In genomic region chr10:78457495-78458347, GRCm38 (mm10) we compare ENCODE assay signal across 8 mouse cellular contexts. TPM values are rescaled to one million over a fixed set of nuclear protein-coding genes. Genes with fewer than 3 reads are reported as not detected.
DNase-seq lines count a peak whose midpoint lies in the region; ATAC-seq lines count a peak whose summit lies in the region.

No protein-coding gene starts in this region.

- DNase-seq in CD4-positive helper T cell, adult 2 months (ENCODE audit: low read depth, low spot score) = peak; percentile 88
- peak; percentile 87 for DNase-seq in T-cell, adult 2 months (ENCODE audit: low spot score)
- peak; percentile 61 for DNase-seq in heart, postnatal 25 days (ENCODE audit: low spot score)
- DNase-seq in left cerebral cortex, adult 9 months (ENCODE audit: low spot score in 2 of 2) = peak; percentile 44 to 62
- DNase-seq in cerebellum, adult 9-11 months = no peak

- H3K4me1 ChIP-seq in forebrain, embryonic 12.5 days = peaks cover 8% of the 10 kb centered on the region
- peaks cover 82% of the 10 kb centered on the region for H3K4me1 ChIP-seq in megakaryocyte, embryonic 14.5 days
- peaks cover 11% of the 10 kb centered on the region for H3K4me1 ChIP-seq in stomach, embryonic 15.5 days

- no peak overlapping the region for H3K4me3 ChIP-seq in forebrain, embryonic 12.5 days (replicated peaks)
- peak overlapping the region; percentile 85 for H3K4me3 ChIP-seq in megakaryocyte, embryonic 14.5 days (replicated peaks)
- H3K4me3 ChIP-seq in stomach, embryonic 15.5 days (replicated peaks) = no peak overlapping the region

- H3K9me3 ChIP-seq in forebrain, embryonic 12.5 days = no peaks in the 10 kb centered on the region
- H3K9me3 ChIP-seq in megakaryocyte, embryonic 14.5 days = no peaks in the 10 kb centered on the region
- H3K9me3 ChIP-seq in stomach, embryonic 15.5 days = no peaks in the 10 kb centered on the region

- H3K9ac ChIP-seq in forebrain, embryonic 12.5 days = no peak overlapping the region
- H3K9ac ChIP-seq in stomach, embryonic 15.5 days = no peak overlapping the region

- no peak overlapping the region for H3K4me2 ChIP-seq in forebrain, embryonic 12.5 days
- peak overlapping the region; percentile 38 for H3K4me2 ChIP-seq in stomach, embryonic 15.5 days

- intact Hi-C loops in heart, postnatal 25 days (cut with DNase I) = no loop called here

- 31% methylated on average over 9 of the region's 10 CpGs for WGBS in forebrain, embryonic 12.5 days
- WGBS in stomach, embryonic 15.5 days = 25% methylated on average over 10 of the region's 10 CpGs

- H3K27me3 ChIP-seq in forebrain, embryonic 12.5 days = no peaks in the 10 kb centered on the region
- H3K27me3 ChIP-seq in megakaryocyte, embryonic 14.5 days (replicated peaks) = no peaks in the 10 kb centered on the region
- H3K27me3 ChIP-seq in stomach, embryonic 15.5 days (replicated peaks) = no peaks in the 10 kb centered on the region

- no peaks in the 10 kb centered on the region for H3K36me3 ChIP-seq in forebrain, embryonic 12.5 days (replicated peaks)
- H3K36me3 ChIP-seq in megakaryocyte, embryonic 14.5 days (replicated peaks; ENCODE audit: low read length) = peaks cover 2% of the 10 kb centered on the region
- H3K36me3 ChIP-seq in stomach, embryonic 15.5 days = no peaks in the 10 kb centered on the region

- H3K27ac ChIP-seq in forebrain, embryonic 12.5 days = no peak overlapping the region
- H3K27ac ChIP-seq in stomach, embryonic 15.5 days = peak overlapping the region; percentile 35; the same call in 1 of the 2 replicates

- 0 out of 2 replicates have a peak, but pooled peaks have one; percentile 39 for ATAC-seq in forebrain, embryonic 12.5 days (ENCODE audit: low FRiP score)
- ATAC-seq in stomach, embryonic 15.5 days (ENCODE audit: insufficient read depth, low FRiP score, low read depth) = peak; percentile 59

RNA-seq across cellular contexts. Expression of gene Pdxk, which starts 7.1 kb away (rescaled TPM):
- 9.0 and 10.0 TPM in 2 replicates for polyA plus RNA-seq in forebrain, embryonic 12.5 days (2016; fragmentation: Nextera tagmentation; extraction: Ambion mirVana)
- total RNA-seq in heart, postnatal 25 days (2021) = 10 to 100 TPM in 1 of 2 experiments, 1 to 10 TPM in 1; 9.3 to 12.0 TPM
- polyA plus RNA-seq in megakaryocyte, embryonic 14.5 days (2012; ENCODE audit: insufficient read depth, low replicate concordance) = 10.6 and 10.9 TPM in 2 replicates
- 11.8 and 14.3 TPM in 2 replicates for polyA plus RNA-seq in stomach, embryonic 15.5 days (2015; fragmentation: Nextera tagmentation; extraction: Ambion mirVana)

RNA-seq across cellular contexts. Expression of gene Cstb, which starts 32.3 kb away (rescaled TPM):
- 118 and 120 TPM in 2 replicates for polyA plus RNA-seq in forebrain, embryonic 12.5 days (2016; fragmentation: Nextera tagmentation; extraction: Ambion mirVana)
- total RNA-seq in heart, postnatal 25 days (2021) = 10 to 100 TPM; 23.7 to 28.4 TPM
- polyA plus RNA-seq in megakaryocyte, embryonic 14.5 days (2012; ENCODE audit: insufficient read depth, low replicate concordance) = 8.0 and 101 TPM in 2 replicates
- 348 and 423 TPM in 2 replicates for polyA plus RNA-seq in stomach, embryonic 15.5 days (2015; fragmentation: Nextera tagmentation; extraction: Ambion mirVana)

RNA-seq across cellular contexts. Expression of gene Rrp1, which starts 44.9 kb away (rescaled TPM):
- polyA plus RNA-seq in forebrain, embryonic 12.5 days (2016; fragmentation: Nextera tagmentation; extraction: Ambion mirVana) = 326 and 329 TPM in 2 replicates
- 100 to 1,000 TPM in 1 of 2 experiments, 10 to 100 TPM in 1; 92.7 to 102 TPM for total RNA-seq in heart, postnatal 25 days (2021)
- 67.0 and 210 TPM in 2 replicates for polyA plus RNA-seq in megakaryocyte, embryonic 14.5 days (2012; ENCODE audit: insufficient read depth, low replicate concordance)
- 289 and 316 TPM in 2 replicates for polyA plus RNA-seq in stomach, embryonic 15.5 days (2015; fragmentation: Nextera tagmentation; extraction: Ambion mirVana)

RNA-seq across cellular contexts. Expression of gene Olfr1358, which starts 59.5 kb away (rescaled TPM):
- polyA plus RNA-seq in forebrain, embryonic 12.5 days (2016; fragmentation: Nextera tagmentation; extraction: Ambion mirVana) = not detected in 2 replicates
- not detected for total RNA-seq in heart, postnatal 25 days (2021)
- polyA plus RNA-seq in megakaryocyte, embryonic 14.5 days (2012; ENCODE audit: insufficient read depth, low replicate concordance) = not detected in 2 replicates
- polyA plus RNA-seq in stomach, embryonic 15.5 days (2015; fragmentation: Nextera tagmentation; extraction: Ambion mirVana) = not detected in 2 replicates
